Mouse (Mus musculus): ENCODE data around the gene Slc5a3. TPM values are rescaled to one million over a fixed set of nuclear protein-coding genes. Genes with fewer than 3 reads are reported as not detected.

The Slc5a3 gene
- polyA plus RNA-seq, 1 experiment from 2014 or later, result 9.0 TPM

GRCm38 (mm10) chr16:92105631-92106030 lies 47.5 kb downstream of the Slc5a3 start:
- Histone ChIP-seq H3K4me2 (replicated peaks) (no peak overlapping the region), H3K9me3 (no peaks in the 10 kb centered on the region), H3K27ac (no peak overlapping the region), H3K36me3 (peaks cover 9% of the 10 kb centered on the region; the same call in 1 of the 2 replicates), H3K4me3 (no peak overlapping the region), H3K9ac (no peak overlapping the region), H3K27me3 (no peaks in the 10 kb centered on the region), H3K4me1 (peaks cover 6% of the 10 kb centered on the region)
- ATAC-seq (ENCODE audit: low FRiP score, low read depth), result no peak
- WGBS, result 65% methylated on average over 3 of the region's 3 CpGs

DNA sequence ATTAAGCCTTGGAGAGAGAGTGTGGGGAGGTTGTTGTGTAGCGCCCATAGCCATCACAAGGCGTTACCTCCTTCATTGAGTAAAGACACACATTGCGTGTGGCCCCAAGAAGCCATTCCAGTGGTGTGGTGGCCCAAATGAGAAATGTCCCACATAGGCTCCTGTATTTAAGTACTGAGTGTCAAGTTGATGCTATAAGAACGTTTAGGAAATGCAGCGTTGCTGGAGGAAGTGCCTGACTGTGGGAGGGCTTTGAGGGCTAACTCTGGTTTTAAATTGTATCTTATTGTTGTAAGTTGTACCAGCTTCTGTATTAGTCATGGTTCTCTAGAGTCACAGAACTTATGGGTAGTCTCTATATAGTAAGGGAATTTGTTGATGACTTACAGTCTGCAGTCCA lies 49.2 kb downstream of the Slc5a3 start:
- Histone ChIP-seq H3K27me3 (no peaks in the 10 kb centered on the region), H3K4me1 (peaks cover 6% of the 10 kb centered on the region), H3K9ac (no peak overlapping the region), H3K9me3 (no peaks in the 10 kb centered on the region), H3K27ac (no peak overlapping the region), H3K4me2 (replicated peaks) (no peak overlapping the region), H3K36me3 (peaks cover 9% of the 10 kb centered on the region), H3K4me3 (no peak overlapping the region)
- no peak for ATAC-seq (ENCODE audit: low FRiP score, low read depth)
- 95% methylated on average over 5 of the region's 5 CpGs for whole genome bisulfite sequencing

DNA sequence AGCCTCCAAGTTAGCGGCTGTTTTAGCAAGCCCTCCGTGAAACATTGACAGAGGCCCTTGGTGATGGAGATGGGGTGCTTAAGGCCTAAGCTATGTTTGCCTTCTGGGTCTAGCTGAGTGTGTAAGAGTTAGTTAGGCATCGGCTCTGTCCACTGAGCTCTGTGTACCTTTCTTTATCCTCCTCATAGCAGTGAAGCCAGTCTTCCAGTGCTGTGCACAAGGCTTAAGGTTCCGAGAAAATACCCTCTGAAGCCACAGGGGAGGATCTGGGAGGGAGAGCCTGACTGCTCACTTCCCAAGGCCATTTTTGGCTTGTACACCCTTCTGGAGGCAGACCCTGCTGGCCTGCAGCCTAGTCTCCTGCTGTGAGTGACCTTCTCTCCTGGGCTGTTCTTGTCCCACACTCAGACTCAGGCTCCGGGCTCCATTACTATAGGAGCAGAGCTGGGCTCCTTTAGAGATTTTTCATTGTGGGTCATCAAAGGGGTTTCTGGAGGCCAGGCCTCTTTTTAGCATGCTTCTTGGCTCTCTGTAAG lies 56.7 kb downstream of the Slc5a3 start:
- Histone ChIP-seq H3K4me1 (peaks cover 33% of the 10 kb centered on the region), H3K9ac (no peak overlapping the region), H3K4me3 (no peak overlapping the region), H3K36me3 (peaks cover 22% of the 10 kb centered on the region), H3K27me3 (no peaks in the 10 kb centered on the region), H3K4me2 (replicated peaks) (no peak overlapping the region), H3K9me3 (no peaks in the 10 kb centered on the region), H3K27ac (no peak overlapping the region)
- 78% methylated on average over 5 of the region's 5 CpGs for WGBS
- ATAC-seq (ENCODE audit: low FRiP score, low read depth), result no peak

- ATAC-seq (ENCODE audit: low FRiP score, low read depth), result peak; percentile 26; the same call in 1 of the 2 replicates
- peaks cover 33% of the 10 kb centered on the region for H3K4me1 ChIP-seq
- no peak overlapping the region for H3K27ac ChIP-seq
- H3K4me2 ChIP-seq (replicated peaks), result peak overlapping the region; percentile 51
- H3K36me3 ChIP-seq, result peaks cover 22% of the 10 kb centered on the region
- no peaks in the 10 kb centered on the region for H3K9me3 ChIP-seq
- peak overlapping the region; percentile 57; the same call in 1 of the 2 replicates for H3K9ac ChIP-seq
- WGBS, result 37% methylated on average over 16 of the region's 20 CpGs
- H3K4me3 ChIP-seq, result peak overlapping the region; percentile 16; the same call in 1 of the 2 replicates
- no peaks in the 10 kb centered on the region for H3K27me3 ChIP-seq
These were observed 57.7 kb downstream of the Slc5a3 start for GRCm38 (mm10) chr16:92115611-92116421.

DNA sequence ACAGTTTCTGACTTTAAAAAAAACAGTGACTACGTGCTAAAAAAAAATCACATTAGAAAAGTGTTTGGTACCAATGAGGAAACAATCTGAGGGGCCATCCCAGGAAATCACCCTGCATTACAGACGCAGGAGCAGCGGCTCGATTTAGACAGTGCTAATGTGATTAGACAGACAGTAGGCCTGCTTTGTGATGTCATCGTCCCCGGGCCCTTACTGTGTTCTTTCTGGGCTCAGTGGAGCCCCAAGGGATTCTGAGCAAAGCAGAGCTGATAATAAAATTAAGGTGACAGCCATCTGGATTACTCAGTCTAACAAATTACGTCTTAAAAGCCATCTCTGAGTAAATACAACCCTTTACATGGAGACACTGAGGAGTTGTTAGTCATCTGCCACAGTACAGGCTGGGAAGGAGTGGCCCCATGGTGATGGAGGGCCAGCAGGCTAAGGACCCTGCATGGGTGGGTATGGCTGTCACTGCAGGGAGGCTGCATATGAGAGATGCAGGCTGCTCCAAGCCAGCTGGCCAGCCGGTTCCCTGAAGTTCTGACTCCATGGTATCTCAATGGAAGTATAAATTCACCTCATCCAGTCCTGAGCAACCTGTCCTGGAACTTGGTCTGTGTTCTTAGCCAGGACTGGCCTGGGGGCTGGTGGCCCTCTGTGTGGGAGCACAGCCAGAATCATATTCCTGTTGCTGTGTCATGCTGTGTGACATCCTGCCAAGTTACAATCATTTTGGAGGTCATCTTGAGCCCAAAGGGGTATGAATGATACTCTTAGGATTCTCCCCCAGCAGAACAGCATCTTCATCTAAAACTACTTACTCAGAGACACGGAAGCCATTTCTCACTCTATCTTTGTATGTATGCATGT lies 59.5 kb downstream of the Slc5a3 start:
- no peak overlapping the region for H3K4me3 ChIP-seq
- WGBS, result 59% methylated on average over 9 of the region's 9 CpGs
- no peak overlapping the region for H3K27ac ChIP-seq
- ATAC-seq (ENCODE audit: low FRiP score, low read depth), result no peak
- no peaks in the 10 kb centered on the region for H3K9me3 ChIP-seq
- H3K4me2 ChIP-seq (replicated peaks), result no peak overlapping the region
- H3K4me1 ChIP-seq, result peaks cover 33% of the 10 kb centered on the region
- no peak overlapping the region for H3K9ac ChIP-seq
- H3K36me3 ChIP-seq, result peaks cover 10% of the 10 kb centered on the region
- H3K27me3 ChIP-seq, result no peaks in the 10 kb centered on the region

DNA sequence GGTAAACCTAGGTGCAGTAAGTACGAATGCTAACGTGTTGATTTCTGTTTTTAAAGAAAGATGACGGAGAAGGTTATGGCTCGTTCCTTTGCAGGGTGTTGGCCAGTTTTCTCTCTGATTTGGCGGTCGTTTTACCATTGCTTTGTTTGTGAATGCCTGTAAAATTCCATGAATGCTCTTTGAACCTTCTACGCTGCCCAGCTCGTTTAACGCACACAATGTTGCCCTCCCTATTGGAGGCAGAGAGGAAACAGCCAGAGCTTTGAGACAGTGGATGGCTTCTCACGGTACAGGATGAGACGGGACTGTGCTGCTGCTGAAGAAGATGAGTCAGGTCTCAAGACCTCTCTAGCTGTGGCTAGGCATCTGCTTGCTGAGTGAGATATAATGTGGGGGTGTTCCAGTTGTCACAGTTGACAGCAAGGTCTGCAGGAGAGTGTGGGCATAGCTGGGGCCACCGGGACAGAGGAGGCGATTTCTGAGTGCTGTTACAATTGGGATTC lies 60.9 kb downstream of the Slc5a3 start:
- no peak overlapping the region for H3K4me3 ChIP-seq
- no peaks in the 10 kb centered on the region for H3K27me3 ChIP-seq
- peaks cover 33% of the 10 kb centered on the region for H3K4me1 ChIP-seq
- 49% methylated on average over 13 of the region's 13 CpGs for WGBS
- no peak overlapping the region for H3K9ac ChIP-seq
- no peaks in the 10 kb centered on the region for H3K36me3 ChIP-seq
- peaks cover 4% of the 10 kb centered on the region; the same call in 1 of the 2 replicates for H3K9me3 ChIP-seq
- no peak overlapping the region; the same call in 1 of the 2 replicates for H3K4me2 ChIP-seq (replicated peaks)
- no peak overlapping the region for H3K27ac ChIP-seq
- ATAC-seq (ENCODE audit: low FRiP score, low read depth), result no peak

DNA sequence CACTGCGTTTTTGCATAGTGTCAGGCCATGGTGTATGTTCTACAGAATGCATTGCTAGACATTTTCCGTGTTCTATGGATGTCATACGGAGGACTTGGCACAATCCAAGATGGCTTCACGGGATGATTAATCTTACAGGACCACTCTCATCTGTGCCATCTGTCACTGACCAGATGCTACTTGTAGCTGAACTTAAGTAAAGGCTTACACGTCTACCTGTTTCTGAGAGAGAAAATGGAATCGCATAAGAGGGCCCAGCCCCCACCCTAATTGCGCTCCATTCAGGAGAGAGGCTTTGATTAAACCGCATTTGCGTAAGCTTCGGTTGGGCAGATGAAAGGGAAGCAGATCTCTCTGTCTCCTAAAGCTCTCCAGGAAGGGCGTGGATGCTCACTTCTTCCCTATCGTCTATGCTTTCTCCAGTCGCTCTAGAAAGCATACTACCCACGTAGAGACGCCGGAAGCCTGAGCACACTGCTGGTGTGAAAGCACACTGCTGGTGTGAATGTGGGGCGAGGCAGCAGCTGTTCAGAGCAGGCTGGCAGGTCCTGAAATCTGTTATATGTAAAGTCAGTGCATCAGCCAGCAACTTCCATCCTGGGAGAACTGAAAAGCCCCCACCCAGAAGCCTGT lies 62.9 kb downstream of the Slc5a3 start:
- no peak for ATAC-seq (ENCODE audit: low FRiP score, low read depth)
- 71% methylated on average over 17 of the region's 17 CpGs for WGBS
- Histone ChIP-seq H3K4me3 (no peak overlapping the region), H3K27ac (no peak overlapping the region), H3K36me3 (no peaks in the 10 kb centered on the region), H3K9me3 (peaks cover 13% of the 10 kb centered on the region), H3K4me1 (peaks cover 20% of the 10 kb centered on the region), H3K9ac (no peak overlapping the region), H3K27me3 (no peaks in the 10 kb centered on the region), H3K4me2 (replicated peaks) (no peak overlapping the region)

GRCm38 (mm10) chr16:92127226-92127625 lies 69.1 kb downstream of the Slc5a3 start:
- no peak overlapping the region for H3K27ac ChIP-seq
- H3K4me1 ChIP-seq, result no peaks in the 10 kb centered on the region
- no peaks in the 10 kb centered on the region for H3K27me3 ChIP-seq
- H3K36me3 ChIP-seq, result no peaks in the 10 kb centered on the region
- H3K9me3 ChIP-seq, result peaks cover 13% of the 10 kb centered on the region
- H3K9ac ChIP-seq, result no peak overlapping the region
- H3K4me3 ChIP-seq, result no peak overlapping the region
- ATAC-seq (ENCODE audit: low FRiP score, low read depth), result no peak
- H3K4me2 ChIP-seq (replicated peaks), result no peak overlapping the region
- WGBS, result 61% methylated on average over 4 of the region's 4 CpGs

DNA sequence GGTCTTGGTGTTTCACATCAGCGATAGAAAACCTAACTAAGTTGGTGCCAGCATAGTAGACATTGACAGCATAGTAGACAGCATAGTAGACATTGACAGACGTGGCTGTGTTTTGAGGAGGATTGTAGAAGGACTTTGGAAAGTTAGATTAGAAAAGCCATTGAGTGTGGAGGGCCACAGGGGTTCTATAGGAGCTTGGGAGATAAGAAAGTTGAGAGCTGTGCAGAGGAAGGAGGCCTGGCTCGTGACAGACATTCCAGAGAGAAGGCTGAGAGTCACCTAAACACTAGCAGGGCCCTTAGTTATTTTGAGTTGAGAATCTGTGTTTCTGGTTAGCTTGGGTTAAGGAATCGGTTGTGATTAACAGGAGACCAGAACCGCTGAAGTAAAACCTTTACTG lies 69.5 kb downstream of the Slc5a3 start:
- 87% methylated on average over 5 of the region's 5 CpGs for WGBS
- H3K4me2 ChIP-seq (replicated peaks), result no peak overlapping the region

GRCm38 (mm10) chr16:92129843-92130242 lies 71.7 kb downstream of the Slc5a3 start:
- Histone ChIP-seq H3K36me3 (no peaks in the 10 kb centered on the region), H3K9me3 (0 out of 2 replicates have a peak, but pooled peaks cover under 1% of the 10 kb centered on the region), H3K27ac (no peak overlapping the region), H3K4me1 (no peaks in the 10 kb centered on the region), H3K4me2 (replicated peaks) (no peak overlapping the region), H3K4me3 (no peak overlapping the region), H3K9ac (no peak overlapping the region), H3K27me3 (no peaks in the 10 kb centered on the region)
- ATAC-seq (ENCODE audit: low FRiP score, low read depth), result no peak
- 94% methylated on average over 8 of the region's 8 CpGs for WGBS

More for the DNA sequence above, 69.5 kb downstream of the Slc5a3 start:
- no peak overlapping the region for H3K4me3 ChIP-seq
- peaks cover 13% of the 10 kb centered on the region for H3K9me3 ChIP-seq
- no peaks in the 10 kb centered on the region for H3K36me3 ChIP-seq
- H3K27ac ChIP-seq, result no peak overlapping the region
- H3K4me1 ChIP-seq, result no peaks in the 10 kb centered on the region
- H3K27me3 ChIP-seq, result no peaks in the 10 kb centered on the region
- ATAC-seq (ENCODE audit: low FRiP score, low read depth), result no peak
- H3K9ac ChIP-seq, result no peak overlapping the region

GRCm38 (mm10) chr16:92132511-92132910 lies 74.4 kb downstream of the Slc5a3 start:
- 85% methylated on average over 4 of the region's 4 CpGs for WGBS
- H3K9ac ChIP-seq, result no peak overlapping the region
- no peaks in the 10 kb centered on the region for H3K36me3 ChIP-seq
- H3K27ac ChIP-seq, result no peak overlapping the region
- no peaks in the 10 kb centered on the region for H3K27me3 ChIP-seq
- no peaks in the 10 kb centered on the region for H3K9me3 ChIP-seq
- no peak overlapping the region for H3K4me2 ChIP-seq (replicated peaks)
- H3K4me3 ChIP-seq, result no peak overlapping the region
- no peaks in the 10 kb centered on the region for H3K4me1 ChIP-seq
- no peak for ATAC-seq (ENCODE audit: low FRiP score, low read depth)

Data from limb, embryonic 13.5 days (tissue).